Mouse (Mus musculus) kidney, postnatal 0 days (tissue): ENCODE results near the gene Gm11037. TPM values are rescaled to one million over a fixed set of nuclear protein-coding genes. Genes with fewer than 3 reads are reported as not detected.
A peak's percentile ranks its signal among the peaks of the same experiment; 100 is the strongest.
"Not testable (repeated sequence)": the region's sequence is repeated elsewhere in the genome, so short reads cannot be mapped to it uniquely, and the experiment has no call there.

ENCODE experiments used
- ATAC-seq: fragments of 200-750 bp; cut with Nextera tagmentation; replicated peaks from 2 replicates; pipeline ENCODE4 v1.8.0; 2017; ENCODE audit warnings: low read depth, moderate number of reproducible peaks, moderate TSS enrichment, moderate library complexity; ENCODE audit not compliant: low FRiP score
- DNase-seq: peaks from one replicate; pipeline ENCODE4 v3.0.0-alpha.2; 2016; ENCODE audit warnings: low spot score
- H3K27ac ChIP-seq: fragments of 300-500 bp; sonication (generic); 2 replicates; pipeline ENCODE4 v1.5.1; 2014; ENCODE audit warnings: mild to moderate bottlenecking
- H3K27me3 ChIP-seq: fragments of 300-500 bp; sonication (generic); 2 replicates; pipeline ENCODE4 v1.6.1; 2014; ENCODE audit warnings: low read length, mixed read lengths; ENCODE audit not compliant: insufficient read depth
- H3K36me3 ChIP-seq: fragments of 300-500 bp; sonication (generic); 2 replicates; pipeline ENCODE4 v1.6.1; 2014; ENCODE audit warnings: low read length, mixed read lengths; ENCODE audit not compliant: insufficient read depth
- H3K4me1 ChIP-seq: fragments of 300-500 bp; sonication (generic); replicated peaks from 2 replicates; pipeline ENCODE4 v1.6.1; 2014; ENCODE audit warnings: antibody characterized with exemption, low read length, mixed read lengths; ENCODE audit not compliant: insufficient read depth
- H3K4me2 ChIP-seq: fragments of 300-500 bp; sonication (generic); 2 replicates; pipeline ENCODE4 v1.6.1; 2014; ENCODE audit warnings: mild to moderate bottlenecking, low read length, moderate library complexity, mixed read lengths
- H3K4me3 ChIP-seq: fragments of 300-500 bp; sonication (generic); replicated peaks from 2 replicates; pipeline ENCODE4 v1.5.1; 2014; ENCODE audit warnings: low read depth, low read length
- H3K9ac ChIP-seq: fragments of 300-500 bp; sonication (generic); 2 replicates; pipeline ENCODE4 v1.6.1; 2014; ENCODE audit warnings: low read depth, low read length
- H3K9me3 ChIP-seq: fragments of 300-500 bp; sonication (generic); replicated peaks from 2 replicates; pipeline ENCODE4 v1.6.1; 2016; ENCODE audit warnings: low read length, inconsistent platforms, mixed read lengths
- CTCF ChIP-seq: IDR thresholded peaks from 2 replicates; pipeline ENCODE4 v1.5.1; 2016; ENCODE audit warnings: antibody characterized with exemption, low read depth, mild to moderate bottlenecking, moderate library complexity
- WGBS: fragments of 180-500 bp; shearing (Covaris S2); extraction: QIAGEN DNeasy Blood & Tissue Kit; methylation state at CpG from one replicate; pipeline ENCODE4 v1.1.7; 2014; 5-methylcytosine and 5-hydroxymethylcytosine counted together
- polyA plus RNA-seq: library from polyadenylated mRNA; unstranded; fragments of >200 nt; fragmentation: Nextera tagmentation; extraction: Ambion mirVana; gene quantifications from 2 replicates; pipeline ENCODE4 v1.2.1, GENCODE M21; 2015

The Gm11037 gene
- polyA plus RNA-seq, 1 experiment from 2014 or later: not detected

DNA sequence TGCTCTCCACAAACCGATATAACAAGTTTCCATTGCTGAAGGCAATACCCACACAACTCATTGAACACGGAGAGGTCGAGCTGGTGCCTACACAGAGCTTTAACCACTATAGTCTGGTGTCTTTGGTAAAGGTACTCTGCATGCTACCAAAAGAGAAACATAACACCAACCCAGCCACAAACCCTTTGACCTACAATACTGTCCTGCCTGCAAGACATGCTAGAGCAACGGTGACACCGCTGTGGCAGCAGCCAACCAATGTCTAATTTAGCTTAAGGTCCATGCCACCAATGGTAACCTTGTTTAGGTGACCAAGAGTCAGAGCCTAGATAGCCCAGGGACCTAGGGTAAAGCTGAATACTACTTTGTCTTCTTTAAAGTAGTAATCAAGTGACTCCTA is 39.7 kb upstream of the Gm11037 start:
- no peak overlapping the region for H3K4me3 ChIP-seq
- no peak overlapping the region for H3K27ac ChIP-seq
- no peak for TF ChIP-seq CTCF
- peaks cover 6% of the 10 kb centered on the region; the same call in 1 of the 2 replicates for H3K4me1 ChIP-seq
- H3K9ac ChIP-seq: no peak overlapping the region
- no peaks in the 10 kb centered on the region for H3K27me3 ChIP-seq
- no peak for DNase-seq
- no peaks in the 10 kb centered on the region for H3K9me3 ChIP-seq
- WGBS: 86% methylated on average over 5 of the region's 5 CpGs
- ATAC-seq: no peak
- no peak overlapping the region for H3K4me2 ChIP-seq
- no peaks in the 10 kb centered on the region for H3K36me3 ChIP-seq

DNA sequence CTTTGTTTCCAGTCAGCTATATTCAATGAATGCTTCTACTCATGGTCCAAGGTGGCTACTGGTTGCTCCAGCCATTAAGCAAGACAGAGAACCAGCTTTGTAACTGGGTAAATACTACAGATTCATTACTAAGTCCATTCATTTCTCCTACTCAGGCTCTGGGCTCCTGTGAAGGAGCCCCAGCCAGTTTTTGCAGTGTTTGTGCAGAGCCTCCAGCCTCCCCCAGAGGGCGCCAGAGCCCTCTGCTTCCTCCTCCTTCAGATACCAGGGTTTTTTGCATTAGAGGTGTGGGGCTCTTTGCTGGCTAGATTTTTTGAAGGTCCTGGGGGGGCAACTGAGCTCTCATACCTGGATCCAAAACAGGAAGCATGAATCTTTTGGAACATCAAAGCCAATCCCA is 38.5 kb upstream of the Gm11037 start:
- Histone ChIP-seq H3K4me3 (no peak overlapping the region), H3K9me3 (no peaks in the 10 kb centered on the region), H3K27me3 (no peaks in the 10 kb centered on the region), H3K27ac (no peak overlapping the region), H3K9ac (no peak overlapping the region), H3K36me3 (no peaks in the 10 kb centered on the region), H3K4me1 (peaks cover 6% of the 10 kb centered on the region; the same call in 1 of the 2 replicates), H3K4me2 (no peak overlapping the region)
- DNase-seq (peak; percentile 86), ATAC-seq (0 out of 2 replicates have a peak, but pooled peaks have one; percentile 18)
- 0% methylated on average over 1 of the region's 1 CpGs for WGBS
- TF ChIP-seq CTCF: peak; percentile 89

DNA sequence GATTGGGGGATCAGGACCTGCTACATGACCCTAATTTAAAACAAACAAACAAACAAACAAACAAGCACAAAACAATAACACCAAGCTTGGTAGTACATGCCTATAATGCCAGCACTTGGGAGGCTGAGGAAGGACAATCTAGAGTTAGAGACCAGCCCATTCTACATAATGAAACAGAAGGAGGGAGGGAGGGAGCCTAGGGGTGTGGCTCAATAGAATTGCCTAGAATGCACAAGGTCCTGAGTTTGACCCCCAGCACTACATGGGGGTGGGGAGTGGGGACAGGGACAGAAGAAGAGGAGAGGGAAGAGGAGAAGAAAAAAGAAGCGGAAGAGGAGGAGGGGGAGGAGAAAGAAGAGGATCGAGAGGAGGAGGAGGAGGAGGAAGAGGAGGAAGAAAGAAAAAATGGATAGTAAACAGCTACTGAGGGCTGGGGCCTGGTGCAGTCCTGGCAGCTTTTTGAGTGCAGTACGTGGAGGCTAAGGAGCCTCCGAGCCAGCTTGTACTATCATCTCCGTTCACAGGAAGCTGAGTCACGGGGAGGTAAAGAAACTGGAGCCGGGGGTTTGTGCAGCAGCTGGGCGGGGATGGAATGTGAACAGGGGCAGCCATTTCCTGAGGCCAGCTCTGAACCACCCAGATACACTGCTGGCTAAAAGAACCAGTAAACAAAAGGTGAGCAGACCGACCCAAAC is 37.0 kb upstream of the Gm11037 start:
- Histone ChIP-seq H3K27ac (peak overlapping the region; percentile 86), H3K4me3 (no peak overlapping the region), H3K4me2 (peak overlapping the region; percentile 32), H3K36me3 (no peaks in the 10 kb centered on the region), H3K27me3 (no peaks in the 10 kb centered on the region), H3K9ac (no peak overlapping the region), H3K4me1 (peaks cover 6% of the 10 kb centered on the region; the same call in 1 of the 2 replicates), H3K9me3 (no peaks in the 10 kb centered on the region)
- peak; percentile 95 for DNase-seq
- peak; percentile 4; the same call in 1 of the 2 replicates for TF ChIP-seq CTCF
- peak; percentile 71 for ATAC-seq
- 3% methylated on average over 9 of the region's 9 CpGs for WGBS

DNA sequence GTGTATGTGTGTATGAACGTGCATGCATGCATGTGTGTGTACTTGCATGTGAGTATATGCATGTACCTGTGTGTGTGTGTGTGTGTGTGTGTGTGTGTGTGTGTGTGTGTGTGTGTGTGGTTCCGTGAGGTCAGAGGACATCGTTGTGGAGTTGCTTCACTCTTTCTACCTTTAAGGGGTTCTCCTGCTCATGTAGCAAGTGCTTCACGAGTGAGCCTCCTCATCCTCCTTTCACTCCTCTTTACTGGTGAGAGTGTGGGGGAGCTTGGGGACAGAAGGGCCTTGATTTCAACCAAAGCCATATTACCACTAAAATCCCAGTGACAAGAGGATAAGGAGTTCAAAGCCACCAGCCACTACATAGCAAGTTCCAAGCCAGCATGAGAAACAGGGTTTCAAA is 36.2 kb upstream of the Gm11037 start:
- no peak overlapping the region for H3K9ac ChIP-seq
- H3K27me3 ChIP-seq: no peaks in the 10 kb centered on the region
- ATAC-seq (no peak), DNase-seq (no peak)
- peaks cover 6% of the 10 kb centered on the region; the same call in 1 of the 2 replicates for H3K4me1 ChIP-seq
- no peak overlapping the region for H3K4me2 ChIP-seq
- H3K4me3 ChIP-seq: no peak overlapping the region
- no peak for TF ChIP-seq CTCF
- no peaks in the 10 kb centered on the region for H3K9me3 ChIP-seq
- WGBS: 75% methylated on average over 4 of the region's 4 CpGs
- H3K36me3 ChIP-seq: no peaks in the 10 kb centered on the region
- H3K27ac ChIP-seq: peak overlapping the region; percentile 34; the same call in 1 of the 2 replicates

DNA sequence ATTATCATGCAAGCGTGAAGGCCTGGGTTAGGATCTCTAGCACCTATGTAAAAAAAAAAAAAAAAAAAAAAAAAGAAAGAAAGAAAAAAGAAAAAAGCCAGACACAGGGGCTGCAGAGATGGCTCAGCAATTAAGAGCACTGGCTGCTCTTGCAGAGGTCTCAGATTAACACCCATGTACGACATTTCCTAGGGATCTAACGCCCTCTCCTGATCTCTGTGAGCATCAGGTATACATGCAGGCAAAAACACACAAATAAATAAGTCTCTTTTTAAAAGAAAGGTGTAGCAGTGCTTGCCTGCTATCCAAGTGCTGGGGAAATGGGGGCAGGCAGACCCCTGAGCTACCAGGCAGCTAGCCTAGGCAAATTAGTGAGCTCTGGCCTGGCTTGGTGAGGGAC is 31.8 kb upstream of the Gm11037 start:
- TF ChIP-seq CTCF: no peak
- ATAC-seq: no peak

DNA sequence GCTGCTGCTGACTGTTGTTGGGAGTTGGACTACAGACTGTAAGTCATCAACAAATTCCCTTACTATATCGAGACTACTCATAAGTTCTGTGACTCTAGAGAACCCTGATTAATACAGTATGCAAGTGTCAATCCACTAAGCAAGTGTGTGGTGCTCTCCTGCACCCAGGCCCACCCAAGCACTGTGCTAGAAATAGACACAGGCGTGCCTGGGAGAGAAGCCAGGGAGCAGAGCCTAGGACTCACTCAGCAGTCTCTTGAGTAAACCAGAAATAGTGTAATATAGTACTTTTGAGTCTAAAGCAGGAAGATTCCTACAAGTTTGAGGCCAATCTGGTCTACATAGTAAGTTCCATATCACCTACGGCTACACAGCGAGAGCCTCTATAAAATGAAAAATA is 29.3 kb upstream of the Gm11037 start:
- 78% methylated on average over 4 of the region's 4 CpGs for WGBS
- H3K9ac ChIP-seq: no peak overlapping the region
- H3K27ac ChIP-seq: no peak overlapping the region
- no peaks in the 10 kb centered on the region for H3K36me3 ChIP-seq
- no peak for ATAC-seq
- no peak for TF ChIP-seq CTCF
- no peaks in the 10 kb centered on the region for H3K27me3 ChIP-seq
- no peak for DNase-seq
- no peaks in the 10 kb centered on the region for H3K4me1 ChIP-seq
- H3K4me2 ChIP-seq: no peak overlapping the region
- H3K4me3 ChIP-seq: no peak overlapping the region
- no peaks in the 10 kb centered on the region for H3K9me3 ChIP-seq

More for the DNA sequence above, 31.8 kb upstream of the Gm11037 start:
- Histone ChIP-seq H3K4me1 (no peaks in the 10 kb centered on the region), H3K27ac (no peak overlapping the region), H3K36me3 (no peaks in the 10 kb centered on the region), H3K9ac (no peak overlapping the region), H3K27me3 (no peaks in the 10 kb centered on the region), H3K9me3 (no peaks in the 10 kb centered on the region), H3K4me2 (no peak overlapping the region), H3K4me3 (no peak overlapping the region)
- WGBS: 66% methylated on average over 3 of the region's 3 CpGs
- DNase-seq: no peak

DNA sequence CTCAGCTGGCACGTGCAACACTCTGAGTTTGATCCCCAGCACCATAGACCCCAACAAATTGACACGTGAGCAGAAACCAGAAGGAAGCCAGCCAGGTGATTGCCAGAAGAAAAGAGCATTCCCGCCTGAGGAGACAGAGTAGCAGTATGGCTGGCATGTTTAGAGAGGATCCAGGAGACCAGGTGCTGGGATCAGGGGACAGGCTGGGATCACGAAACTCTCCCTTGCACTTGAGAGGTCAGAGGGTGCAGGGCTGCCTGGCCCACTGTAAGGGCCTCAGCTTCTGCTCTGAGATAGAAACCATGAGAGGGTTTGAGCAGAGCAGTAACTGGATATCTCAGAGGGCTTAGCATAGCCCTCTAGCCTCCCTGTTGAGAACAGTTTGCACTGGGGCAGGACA is 28.2 kb upstream of the Gm11037 start:
- H3K9ac ChIP-seq, H3K4me1 ChIP-seq, H3K36me3 ChIP-seq, H3K27me3 ChIP-seq, H3K4me2 ChIP-seq, H3K27ac ChIP-seq, H3K4me3 ChIP-seq, DNase-seq, H3K9me3 ChIP-seq, ATAC-seq: not testable (repeated sequence)
- 67% methylated on average over 4 of the region's 4 CpGs for WGBS
